Mouse (Mus musculus) retina, postnatal 7 days (tissue): Measurements from ENCODE around the gene Fer1l5.

ENCODE experiments used
- DNase-seq: peaks from one replicate; pipeline ENCODE4 v3.0.0-alpha.2; 2012; ENCODE audit warnings: low read depth, low spot score

The Fer1l5 gene

GRCm38 (mm10) chr1:36429511-36429910 lies 57.4 kb downstream of the Fer1l5 start:
- DNase-seq: no peak

- DNase-seq: no peak
Measured at GRCm38 (mm10) chr1:36432999-36433398, 60.9 kb downstream of the Fer1l5 start.

GRCm38 (mm10) chr1:36433616-36434015 lies 61.5 kb downstream of the Fer1l5 start:
- no peak for DNase-seq

GRCm38 (mm10) chr1:36435071-36435470 lies 63.0 kb downstream of the Fer1l5 start:
- no peak for DNase-seq

- DNase-seq: no peak
Measured at GRCm38 (mm10) chr1:36436515-36436914, 64.4 kb downstream of the Fer1l5 start.

- no peak for DNase-seq
Measured at GRCm38 (mm10) chr1:36437223-36437622, 65.1 kb downstream of the Fer1l5 start.

- no peak for DNase-seq
Measured at GRCm38 (mm10) chr1:36441101-36441500, 69.0 kb downstream of the Fer1l5 start.

- DNase-seq: peak; percentile 90
Measured at GRCm38 (mm10) chr1:36444471-36445464, 72.7 kb downstream of the Fer1l5 start, which contains the start of gene Lman2l. Lman2l (minus strand) TSS chr1:36445271.

GRCm38 (mm10) chr1:36445508-36445907 lies 73.4 kb downstream of the Fer1l5 start:
- no peak for DNase-seq

- DNase-seq: no peak
Measured at GRCm38 (mm10) chr1:36446106-36446824, 74.2 kb downstream of the Fer1l5 start.

- no peak for DNase-seq
Measured at GRCm38 (mm10) chr1:36446841-36447240, 74.8 kb downstream of the Fer1l5 start.

- DNase-seq: no peak
Measured at GRCm38 (mm10) chr1:36454055-36454815, 82.1 kb downstream of the Fer1l5 start.

GRCm38 (mm10) chr1:36457388-36458014 lies 85.4 kb downstream of the Fer1l5 start:
- DNase-seq: no peak

GRCm38 (mm10) chr1:36458169-36458568 lies 86.1 kb downstream of the Fer1l5 start:
- no peak for DNase-seq

GRCm38 (mm10) chr1:36461829-36462228 lies 89.7 kb downstream of the Fer1l5 start:
- DNase-seq: no peak

- DNase-seq: no peak
Measured at GRCm38 (mm10) chr1:36465641-36466160, 93.6 kb downstream of the Fer1l5 start.

- DNase-seq: no peak
Measured at GRCm38 (mm10) chr1:36467446-36467845, 95.4 kb downstream of the Fer1l5 start.

GRCm38 (mm10) chr1:36469811-36470444 lies 97.8 kb downstream of the Fer1l5 start:
- DNase-seq: no peak

- DNase-seq: peak; percentile 82
Measured at GRCm38 (mm10) chr1:36471181-36472105, 99.4 kb downstream of the Fer1l5 start, which contains the start of gene Cnnm4. Cnnm4 (plus strand) TSS chr1:36471620.
